Mouse (Mus musculus) T-helper 17 cell (primary cell): ENCODE data around the gene Nmral1.
"Not testable (repeated sequence)": the region's sequence is repeated elsewhere in the genome, so short reads cannot be mapped to it uniquely, and the experiment has no call there.

ENCODE experiments used
- in situ Hi-C, 2 experiments: fragments of 300-600 bp; cut with MboI, MseI; formaldehyde crosslinking; loops; 1 replicate in 1 of 2; 2 replicates in 1 of 2; pipeline ENCODE4 v1.15.1; 2025; ENCODE audit warnings: high pct_unique_total_duplicates in 2 of 2

Nmral1 gene

GRCm38 (mm10) chr16:4718753-4719518 lies at the start of gene Nmral1:
Nmral1 (minus strand) TSS chr16:4719356.
- in situ Hi-C loops: loop anchor here in 1 of 2 experiments (5.0 kb wide), 1 partner anchor 68 kb away; no protein-coding TSS in a partner anchor

GRCm38 (mm10) chr16:4768719-4769118 lies 49.6 kb upstream of the Nmral1 start:
- in situ Hi-C loops: loop anchor here (5.0 to 10.0 kb wide), 3 partner anchors 76 to 376 kb away; partner anchors contain the start of gene Sec14l5 (in 1 of the 2)

DNA sequence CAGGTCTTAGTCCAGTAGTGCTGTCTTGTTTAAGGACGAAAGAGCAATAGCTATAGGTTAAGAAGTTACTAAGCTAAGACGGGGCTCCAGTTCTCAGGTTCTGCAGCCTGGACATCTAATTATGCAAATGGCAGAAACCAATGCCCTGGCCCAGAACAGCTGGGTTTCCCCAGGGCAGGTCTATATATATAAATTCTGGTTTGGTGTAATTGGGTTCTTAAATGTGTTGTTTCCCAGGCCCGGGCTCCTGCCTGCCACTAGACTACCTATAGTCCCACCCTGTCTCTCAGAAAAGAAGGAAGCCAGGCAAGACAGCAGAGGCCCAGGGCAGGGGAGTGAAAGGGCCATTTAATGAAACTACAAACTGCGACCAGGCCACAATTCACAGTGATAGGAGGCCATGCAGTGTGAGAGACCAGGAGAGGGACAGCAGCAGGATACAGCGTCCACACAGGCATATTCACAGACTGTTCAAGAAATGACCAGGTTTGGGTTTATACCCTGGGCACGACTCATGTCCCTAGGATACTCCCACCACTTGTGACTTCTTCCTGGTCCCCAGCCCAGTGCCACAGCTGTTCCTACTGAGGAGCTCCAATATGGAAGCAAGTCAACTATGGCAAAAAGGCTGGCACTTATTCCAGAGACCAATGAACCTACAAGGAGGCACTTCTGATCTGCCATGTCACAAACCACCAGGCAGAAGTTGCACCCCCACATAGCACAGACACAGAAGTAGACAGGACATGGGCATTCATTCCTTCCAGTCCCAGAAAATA lies 48.0 kb upstream of the Nmral1 start:
- in situ Hi-C loops: loop anchor here (5.0 to 10.0 kb wide), 3 partner anchors 75 to 378 kb away; partner anchors contain the start of gene Sec14l5 (in 1 of the 2)

GRCm38 (mm10) chr16:4765852-4766251 lies 46.7 kb upstream of the Nmral1 start:
- in situ Hi-C loops: loop anchor here (5.0 to 10.0 kb wide), 3 partner anchors 74 to 379 kb away; partner anchors contain the start of gene Sec14l5 (in 1 of the 2)

DNA sequence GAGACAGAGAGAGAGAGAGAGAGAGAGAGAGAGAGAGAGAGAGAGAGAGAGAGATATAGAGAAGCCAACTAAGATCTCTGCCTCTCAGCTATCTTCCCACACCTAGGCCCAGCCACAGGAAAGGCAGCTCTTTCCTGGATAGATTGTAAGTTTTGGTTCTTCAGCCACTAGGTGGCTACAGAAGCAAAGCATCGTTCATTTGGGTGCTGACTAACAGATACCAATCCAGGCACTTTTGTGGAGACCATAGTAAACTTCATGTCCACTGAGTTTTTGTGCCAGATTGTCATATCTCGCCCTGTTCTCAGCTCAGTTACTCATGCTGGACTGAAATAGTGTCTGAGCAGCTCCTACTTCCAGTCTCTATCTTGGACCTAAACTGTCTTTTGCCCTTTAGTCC lies 44.1 kb upstream of the Nmral1 start:
- in situ Hi-C loops: loop anchor here in 1 of 2 experiments (10.0 kb wide), 1 partner anchor 382 kb away; the partner anchor contains the start of gene Sec14l5

DNA sequence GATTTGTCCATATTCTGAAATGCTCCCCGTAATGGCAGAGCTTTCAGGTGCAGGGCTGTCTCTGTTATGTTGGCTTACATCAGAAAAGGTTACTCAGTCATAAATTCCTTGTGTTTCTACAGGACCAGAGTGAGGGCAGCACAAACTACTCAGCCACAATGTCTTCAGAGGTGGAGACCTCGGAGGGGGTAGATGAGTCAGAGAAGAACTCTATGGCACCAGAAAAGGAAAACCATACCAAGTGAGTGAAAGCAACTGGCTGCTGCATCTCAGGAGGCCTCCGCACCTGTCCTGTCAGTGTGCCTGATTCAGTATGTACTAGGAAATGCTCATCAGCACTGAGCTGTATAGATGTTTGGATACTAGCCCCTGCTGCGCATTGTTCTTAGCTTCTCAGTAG lies 43.3 kb upstream of the Nmral1 start:
- in situ Hi-C loops: loop anchor here in 1 of 2 experiments (10.0 kb wide), 1 partner anchor 382 kb away; the partner anchor contains the start of gene Sec14l5

DNA sequence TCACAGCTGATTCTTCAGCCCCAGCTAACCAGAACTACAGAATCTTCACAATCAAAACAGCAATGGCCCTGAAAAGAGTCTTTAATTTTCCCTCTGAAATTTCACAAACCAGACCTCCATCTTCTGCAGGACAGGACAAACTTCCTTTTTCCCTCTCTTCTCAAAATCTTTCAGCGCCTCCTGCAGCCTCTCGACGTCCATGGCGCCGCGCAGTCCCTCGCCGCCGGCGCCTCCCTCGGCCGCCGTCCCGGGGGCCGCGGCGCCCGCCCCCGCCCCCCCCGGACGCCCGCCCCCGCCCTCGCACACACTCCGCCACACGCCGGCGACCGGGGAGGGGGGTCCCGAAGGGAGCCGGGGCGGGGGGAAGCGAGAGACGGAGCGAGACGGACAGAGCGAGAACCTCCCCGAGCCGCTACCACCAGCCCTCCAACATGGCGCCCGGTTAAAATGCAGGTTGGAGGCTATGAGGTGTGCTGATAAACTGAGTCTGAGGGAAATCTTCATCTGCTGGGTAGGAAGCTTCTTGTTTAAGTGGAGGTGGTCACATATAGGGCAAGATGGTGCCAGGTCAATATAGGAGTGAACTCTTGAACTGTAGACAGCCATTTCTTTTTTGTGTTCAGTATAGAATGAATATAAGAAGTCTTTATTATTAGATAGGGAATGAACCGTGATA lies 37.6 kb upstream of the Nmral1 start:
- in situ Hi-C loops: not testable (repeated sequence)

DNA sequence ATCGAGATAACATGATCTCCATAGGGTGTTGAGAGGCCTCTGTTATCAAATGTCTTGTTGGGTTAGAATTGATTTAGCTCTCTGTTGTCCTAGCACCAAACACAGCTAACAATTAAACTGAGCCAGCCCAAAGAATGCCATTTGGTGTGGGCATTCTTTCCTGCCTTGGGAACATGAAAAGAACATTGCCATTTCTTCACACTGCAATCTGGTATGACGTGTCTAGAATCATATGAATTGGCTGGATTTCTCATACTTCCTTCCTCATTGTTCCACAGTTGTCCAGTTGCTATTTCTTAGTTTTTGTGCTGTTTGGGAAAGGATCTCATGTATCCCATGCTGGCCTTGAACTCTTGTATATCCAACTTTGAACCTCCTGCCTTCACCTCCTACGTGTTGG lies 34.9 kb upstream of the Nmral1 start:
- in situ Hi-C loops: no loop called here

DNA sequence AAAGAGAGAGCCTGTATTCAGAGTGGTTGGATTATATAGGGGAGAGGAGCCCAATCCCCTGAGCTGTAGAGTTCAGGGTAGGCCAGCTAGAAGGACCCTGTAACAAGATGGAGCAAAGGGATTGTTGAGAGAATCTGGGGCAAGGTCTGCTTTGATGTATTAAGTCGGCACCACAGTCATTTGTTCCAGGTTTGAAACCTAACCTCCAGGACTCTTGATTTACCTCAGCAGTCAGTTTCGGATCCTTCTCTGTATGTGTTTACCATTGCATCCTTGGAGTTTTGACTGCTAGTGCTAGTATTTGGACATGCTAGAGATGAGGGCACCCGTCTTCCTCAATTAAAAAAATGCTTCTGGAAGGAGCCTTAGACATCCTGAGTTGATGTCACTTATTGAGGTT lies 33.0 kb upstream of the Nmral1 start:
- in situ Hi-C loops: no loop called here

GRCm38 (mm10) chr16:4742186-4742585 lies 23.0 kb upstream of the Nmral1 start:
- in situ Hi-C loops: no loop called here

DNA sequence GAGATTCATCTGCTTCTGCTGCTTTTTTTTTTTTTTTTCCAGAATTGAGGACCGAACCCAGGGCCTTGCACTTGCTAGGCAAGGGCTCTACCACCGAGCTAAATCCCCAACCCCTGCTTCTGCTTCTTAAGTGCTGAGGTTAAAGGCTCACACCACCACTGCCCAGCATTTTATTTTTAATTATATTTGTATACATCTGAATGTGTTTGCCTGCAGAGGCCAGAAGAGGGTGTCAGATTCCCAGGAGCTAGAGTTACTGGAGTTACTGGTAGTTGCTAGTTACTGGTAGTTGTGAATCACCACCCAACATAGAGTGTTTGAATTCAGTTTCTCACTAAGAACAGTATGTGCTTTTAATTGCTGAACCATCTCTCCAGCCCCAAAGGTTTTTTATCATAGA lies 20.8 kb upstream of the Nmral1 start:
- in situ Hi-C loops: no loop called here

- in situ Hi-C loops: no loop called here
Observed at GRCm38 (mm10) chr16:4736262-4736661, 17.1 kb upstream of the Nmral1 start.

DNA sequence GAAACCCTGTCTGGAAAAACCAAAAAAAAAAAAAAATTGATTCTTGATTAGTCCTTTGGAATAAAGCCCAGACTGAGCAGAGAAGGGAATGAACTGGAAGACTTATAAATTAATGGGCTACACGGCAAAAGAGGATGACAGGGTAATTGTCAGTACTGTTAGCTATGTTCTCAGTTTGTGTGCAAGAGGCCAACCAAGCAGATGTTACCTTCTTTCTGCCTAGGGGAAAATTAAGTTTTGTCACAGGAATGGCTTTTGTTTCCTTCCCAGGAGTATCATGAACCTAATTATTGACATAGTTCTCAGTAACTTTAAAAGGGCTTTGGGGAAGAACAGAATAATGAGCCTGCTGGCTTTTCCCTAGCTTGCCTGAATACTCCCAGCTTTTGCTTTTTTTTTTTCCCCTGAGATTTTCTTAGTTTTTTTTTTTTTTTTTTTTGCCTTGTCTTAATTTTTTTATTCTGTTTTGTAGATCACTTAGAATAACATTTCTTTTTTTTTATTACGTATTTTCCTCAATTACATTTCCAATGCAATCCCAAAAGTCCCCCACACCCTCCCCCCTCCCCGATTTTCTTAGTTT lies 11.7 kb upstream of the Nmral1 start:
- in situ Hi-C loops: no loop called here

GRCm38 (mm10) chr16:4727963-4728362 lies 8.8 kb upstream of the Nmral1 start:
- in situ Hi-C loops: no loop called here

DNA sequence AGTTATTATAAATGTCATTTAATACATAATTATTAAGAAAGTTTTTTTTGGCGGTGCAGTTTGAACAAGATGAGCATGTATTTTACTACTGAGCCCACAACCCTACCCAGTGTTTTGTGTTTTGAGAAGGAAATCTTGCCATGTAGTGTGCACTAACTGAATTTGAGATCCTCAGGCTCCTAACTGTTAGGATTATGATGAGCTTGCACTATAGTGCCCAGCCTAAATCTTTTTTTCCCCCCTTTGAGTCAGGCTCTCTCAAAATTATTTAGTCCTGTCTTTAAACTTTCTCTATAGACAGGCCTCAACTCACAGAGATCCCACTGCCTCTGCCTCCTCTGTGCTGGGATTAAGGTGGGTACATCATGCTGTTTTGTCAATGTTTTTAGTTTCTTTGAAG lies 8.4 kb upstream of the Nmral1 start:
- in situ Hi-C loops: no loop called here

DNA sequence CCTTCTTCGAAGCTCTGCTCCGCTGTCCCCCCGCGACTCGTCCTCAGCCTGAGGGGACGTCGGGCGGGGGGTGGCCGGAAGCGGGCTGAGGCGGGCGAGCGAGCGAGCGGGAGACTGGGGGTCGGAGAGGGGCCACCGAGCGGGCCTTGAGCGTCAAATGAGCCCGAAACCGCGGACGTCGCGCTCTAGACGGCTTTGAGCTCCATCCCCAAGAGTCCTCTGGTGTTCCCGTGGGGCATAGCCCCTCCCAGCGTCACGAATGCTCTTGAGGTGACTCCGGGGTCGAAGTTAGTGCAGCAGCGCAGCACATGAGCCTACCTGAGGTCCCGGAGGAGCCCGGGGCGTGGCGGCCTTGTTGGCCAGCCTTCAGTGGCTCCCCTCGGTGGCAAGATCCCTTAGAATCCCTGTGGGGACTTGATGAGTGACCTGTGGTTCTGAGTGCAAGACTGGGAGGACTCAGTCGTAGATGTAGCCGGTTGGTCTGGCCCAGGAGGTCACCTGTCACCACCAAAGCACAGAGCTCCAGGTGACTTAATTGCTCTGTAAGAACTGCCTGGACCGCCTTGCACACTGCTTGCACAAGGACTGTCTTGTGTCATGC lies 7.5 kb upstream of the Nmral1 start:
- in situ Hi-C loops: no loop called here

DNA sequence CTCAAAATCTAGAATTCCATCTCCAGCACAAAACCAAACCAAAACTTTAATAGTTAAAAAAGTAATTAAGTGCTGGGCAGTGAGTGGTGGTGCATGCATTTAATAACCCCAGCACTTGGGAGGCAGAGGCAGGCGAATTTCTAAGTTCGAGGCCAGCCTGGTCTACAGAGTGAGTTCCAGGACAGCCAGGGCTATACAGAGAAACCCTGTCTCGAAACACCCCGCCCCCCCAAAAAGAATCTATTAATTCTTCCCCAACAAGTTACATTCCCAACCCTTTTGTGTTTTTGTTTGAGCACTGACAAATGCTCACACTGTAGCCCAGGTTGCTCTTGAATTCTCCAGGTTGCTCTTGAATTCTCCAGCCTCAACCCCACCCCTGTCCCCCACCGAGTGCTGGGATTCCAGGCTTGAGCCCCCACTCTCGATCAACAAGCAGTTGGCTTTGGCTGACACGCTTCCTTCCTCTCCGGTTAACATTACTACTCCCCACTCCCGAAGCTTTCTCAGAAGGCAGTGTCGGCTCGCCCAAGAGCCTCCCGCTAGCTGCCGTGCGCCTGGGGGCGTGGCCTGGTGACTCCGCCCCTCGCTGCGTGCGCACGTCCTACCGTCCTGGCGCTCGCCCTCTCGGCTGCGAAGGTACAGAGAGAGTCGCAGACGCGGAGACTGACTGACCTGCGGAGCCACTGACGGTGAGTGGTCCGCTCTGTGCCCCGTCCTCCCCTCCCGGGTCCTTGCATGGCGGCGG lies 6.8 kb upstream of the Nmral1 start, which contains the start of gene Hmox2:
TSS of gene Hmox2 (plus strand) at position 582 of the 748 bp plus-strand sequence.
- in situ Hi-C loops: no loop called here

DNA sequence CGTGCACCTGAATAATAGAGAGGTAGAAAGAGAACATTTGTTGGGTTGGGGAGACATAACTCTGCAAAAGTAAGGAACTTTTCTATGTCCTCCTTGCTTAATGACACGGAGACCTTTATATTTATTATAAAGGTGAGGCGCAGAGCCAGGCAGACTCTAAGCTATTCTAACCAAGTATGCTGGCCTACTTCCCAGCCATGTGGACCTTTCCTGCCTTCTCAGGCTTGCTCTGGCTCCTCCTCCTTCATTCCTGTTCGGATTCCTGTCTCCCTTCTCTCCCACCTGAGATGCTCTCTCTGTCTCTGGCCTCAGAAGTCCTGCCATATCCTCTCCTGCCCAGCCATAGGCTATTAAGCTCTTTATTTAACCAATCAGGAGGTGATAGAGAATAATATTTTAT lies 6.1 kb upstream of the Nmral1 start:
- in situ Hi-C loops: no loop called here

GRCm38 (mm10) chr16:4722915-4723209 lies 3.7 kb upstream of the Nmral1 start:
- in situ Hi-C loops: no loop called here
